Mouse (Mus musculus): Measurements from ENCODE around the gene Zer1.

The Zer1 gene

DNA sequence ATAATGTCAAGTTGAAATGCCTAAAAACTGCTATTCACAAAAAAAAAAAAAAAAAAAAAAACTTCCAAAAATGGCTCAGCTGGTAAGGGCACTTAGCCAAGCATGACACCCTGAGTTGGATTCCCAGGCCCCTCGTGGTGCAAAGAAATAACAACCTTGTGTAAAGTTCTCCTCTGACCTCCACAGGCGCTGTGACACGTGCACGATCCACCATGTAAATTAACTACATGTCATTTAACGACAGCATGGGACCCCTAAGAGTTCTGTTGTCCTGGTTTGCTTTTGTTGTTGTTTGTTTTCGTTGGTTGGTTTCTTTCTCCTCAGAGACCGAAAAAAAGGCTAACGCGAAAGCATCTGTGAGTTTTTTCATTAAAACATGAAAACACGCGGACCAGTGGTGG lies 76.3 kb downstream of the Zer1 start:
- no peak for DNase-seq

All from layer of hippocampus, adult 9-11 months (tissue).